Mouse (Mus musculus): ENCODE measurements around the gene Phtf2. TPM values are rescaled to one million over a fixed set of nuclear protein-coding genes. Genes with fewer than 3 reads are reported as not detected.

The Phtf2 gene
- polyA plus RNA-seq, 1 experiment from 2014 or later: 25.5 TPM

- no peak overlapping the region for H3K4me3 ChIP-seq (replicated peaks)
- no peaks in the 10 kb centered on the region for H3K36me3 ChIP-seq
- H3K9ac ChIP-seq (replicated peaks): no peak overlapping the region
- no peak overlapping the region for H3K4me2 ChIP-seq
- peaks cover 13% of the 10 kb centered on the region; the same call in 1 of the 2 replicates for H3K4me1 ChIP-seq
- ATAC-seq (ENCODE audit: low FRiP score): no peak
- no peak overlapping the region for H3K27ac ChIP-seq (replicated peaks)
- WGBS: 94% methylated on average over 2 of the region's 2 CpGs
- H3K27me3 ChIP-seq (replicated peaks): no peaks in the 10 kb centered on the region
- H3K9me3 ChIP-seq (replicated peaks): no peaks in the 10 kb centered on the region
Measured at GRCm38 (mm10) chr5:20861901-20862300, 20.0 kb downstream of the Phtf2 start.

GRCm38 (mm10) chr5:20860565-20860964 is 21.4 kb downstream of the Phtf2 start:
- no peak for ATAC-seq (ENCODE audit: low FRiP score)
- H3K27ac ChIP-seq (replicated peaks): no peak overlapping the region
- no peak overlapping the region for H3K4me2 ChIP-seq
- no peaks in the 10 kb centered on the region for H3K9me3 ChIP-seq (replicated peaks)
- no peaks in the 10 kb centered on the region for H3K27me3 ChIP-seq (replicated peaks)
- H3K4me1 ChIP-seq: peaks cover 11% of the 10 kb centered on the region; the same call in 1 of the 2 replicates
- no peaks in the 10 kb centered on the region for H3K36me3 ChIP-seq
- 90% methylated on average over 4 of the region's 4 CpGs for WGBS
- H3K4me3 ChIP-seq (replicated peaks): no peak overlapping the region
- H3K9ac ChIP-seq (replicated peaks): no peak overlapping the region

GRCm38 (mm10) chr5:20858404-20858803 is 23.5 kb downstream of the Phtf2 start:
- Histone ChIP-seq H3K4me2 (no peak overlapping the region), H3K27ac (replicated peaks) (no peak overlapping the region), H3K27me3 (replicated peaks) (no peaks in the 10 kb centered on the region), H3K4me3 (replicated peaks) (no peak overlapping the region), H3K4me1 (no peaks in the 10 kb centered on the region), H3K9ac (replicated peaks) (no peak overlapping the region), H3K9me3 (replicated peaks) (no peaks in the 10 kb centered on the region), H3K36me3 (no peaks in the 10 kb centered on the region)
- ATAC-seq (ENCODE audit: low FRiP score): no peak
- WGBS: 96% methylated on average over 2 of the region's 2 CpGs

- 87% methylated on average over 4 of the region's 4 CpGs for WGBS
- no peaks in the 10 kb centered on the region for H3K9me3 ChIP-seq (replicated peaks)
Measured at GRCm38 (mm10) chr5:20855066-20855465, 26.9 kb downstream of the Phtf2 start.

GRCm38 (mm10) chr5:20847010-20847409 is 34.9 kb downstream of the Phtf2 start:
- 96% methylated on average over 2 of the region's 2 CpGs for WGBS
- no peaks in the 10 kb centered on the region for H3K27me3 ChIP-seq (replicated peaks)

More at GRCm38 (mm10) chr5:20855066-20855465, 26.9 kb downstream of the Phtf2 start:
- Histone ChIP-seq H3K27me3 (replicated peaks) (no peaks in the 10 kb centered on the region), H3K27ac (replicated peaks) (no peak overlapping the region), H3K4me3 (replicated peaks) (no peak overlapping the region), H3K36me3 (no peaks in the 10 kb centered on the region), H3K4me1 (no peaks in the 10 kb centered on the region), H3K9ac (replicated peaks) (no peak overlapping the region), H3K4me2 (no peak overlapping the region)
- no peak for ATAC-seq (ENCODE audit: low FRiP score)

GRCm38 (mm10) chr5:20843816-20844215 is 38.1 kb downstream of the Phtf2 start:
- Histone ChIP-seq H3K27me3 (replicated peaks) (no peaks in the 10 kb centered on the region), H3K27ac (replicated peaks) (no peak overlapping the region), H3K9me3 (replicated peaks) (no peaks in the 10 kb centered on the region), H3K4me1 (0 out of 2 replicates have a peak, but pooled peaks cover 3% of the 10 kb centered on the region), H3K36me3 (no peaks in the 10 kb centered on the region), H3K4me3 (replicated peaks) (no peak overlapping the region), H3K9ac (replicated peaks) (no peak overlapping the region), H3K4me2 (no peak overlapping the region)
- no peak for ATAC-seq (ENCODE audit: low FRiP score)
- WGBS: 65% methylated on average over 2 of the region's 2 CpGs

More at GRCm38 (mm10) chr5:20847010-20847409, 34.9 kb downstream of the Phtf2 start:
- H3K27ac ChIP-seq (replicated peaks): no peak overlapping the region
- no peak overlapping the region for H3K9ac ChIP-seq (replicated peaks)
- no peak overlapping the region for H3K4me3 ChIP-seq (replicated peaks)
- no peak for ATAC-seq (ENCODE audit: low FRiP score)
- H3K4me2 ChIP-seq: no peak overlapping the region
- H3K36me3 ChIP-seq: no peaks in the 10 kb centered on the region
- no peaks in the 10 kb centered on the region for H3K4me1 ChIP-seq
- H3K9me3 ChIP-seq (replicated peaks): no peaks in the 10 kb centered on the region

- H3K36me3 ChIP-seq: no peaks in the 10 kb centered on the region
- no peak overlapping the region for H3K4me3 ChIP-seq (replicated peaks)
- WGBS: 50% methylated on average over 2 of the region's 3 CpGs
- H3K9ac ChIP-seq (replicated peaks): no peak overlapping the region
- ATAC-seq (ENCODE audit: low FRiP score): no peak
- H3K9me3 ChIP-seq (replicated peaks): no peaks in the 10 kb centered on the region
- no peak overlapping the region for H3K27ac ChIP-seq (replicated peaks)
- H3K4me1 ChIP-seq: 0 out of 2 replicates have a peak, but pooled peaks cover 3% of the 10 kb centered on the region
- H3K27me3 ChIP-seq (replicated peaks): no peaks in the 10 kb centered on the region
- H3K4me2 ChIP-seq: no peak overlapping the region
Measured at GRCm38 (mm10) chr5:20843405-20843804, 38.5 kb downstream of the Phtf2 start.

GRCm38 (mm10) chr5:20837082-20837481 is 44.8 kb downstream of the Phtf2 start:
- Histone ChIP-seq H3K27me3 (replicated peaks) (no peaks in the 10 kb centered on the region), H3K4me1 (0 out of 2 replicates have a peak, but pooled peaks cover 3% of the 10 kb centered on the region), H3K4me3 (replicated peaks) (no peak overlapping the region), H3K27ac (replicated peaks) (no peak overlapping the region), H3K36me3 (no peaks in the 10 kb centered on the region), H3K4me2 (no peak overlapping the region), H3K9ac (replicated peaks) (no peak overlapping the region), H3K9me3 (replicated peaks) (no peaks in the 10 kb centered on the region)
- no peak for ATAC-seq (ENCODE audit: low FRiP score)
- WGBS: 100% methylated on average over 1 of the region's 1 CpGs

- no peaks in the 10 kb centered on the region for H3K36me3 ChIP-seq
- no peak overlapping the region for H3K4me3 ChIP-seq (replicated peaks)
- no peak overlapping the region for H3K27ac ChIP-seq (replicated peaks)
- H3K4me1 ChIP-seq: no peaks in the 10 kb centered on the region
- no peaks in the 10 kb centered on the region for H3K9me3 ChIP-seq (replicated peaks)
- no peak overlapping the region for H3K4me2 ChIP-seq
- WGBS: 95% methylated on average over 1 of the region's 1 CpGs
- H3K9ac ChIP-seq (replicated peaks): no peak overlapping the region
- ATAC-seq (ENCODE audit: low FRiP score): no peak
- H3K27me3 ChIP-seq (replicated peaks): no peaks in the 10 kb centered on the region
Measured at GRCm38 (mm10) chr5:20834399-20834798, 47.5 kb downstream of the Phtf2 start.

GRCm38 (mm10) chr5:20831433-20831832 is 50.5 kb downstream of the Phtf2 start:
- H3K27me3 ChIP-seq (replicated peaks): no peaks in the 10 kb centered on the region
- H3K4me2 ChIP-seq: no peak overlapping the region
- H3K27ac ChIP-seq (replicated peaks): no peak overlapping the region
- H3K36me3 ChIP-seq: no peaks in the 10 kb centered on the region
- H3K9ac ChIP-seq (replicated peaks): no peak overlapping the region
- ATAC-seq (ENCODE audit: low FRiP score): no peak
- no peak overlapping the region for H3K4me3 ChIP-seq (replicated peaks)
- H3K9me3 ChIP-seq (replicated peaks): no peaks in the 10 kb centered on the region
- H3K4me1 ChIP-seq: no peaks in the 10 kb centered on the region
- WGBS: 93% methylated on average over 2 of the region's 2 CpGs

- Histone ChIP-seq H3K4me1 (no peaks in the 10 kb centered on the region), H3K4me3 (replicated peaks) (no peak overlapping the region), H3K9ac (replicated peaks) (no peak overlapping the region), H3K27ac (replicated peaks) (no peak overlapping the region), H3K27me3 (replicated peaks) (no peaks in the 10 kb centered on the region), H3K4me2 (no peak overlapping the region), H3K9me3 (replicated peaks) (no peaks in the 10 kb centered on the region), H3K36me3 (no peaks in the 10 kb centered on the region)
- no peak for ATAC-seq (ENCODE audit: low FRiP score)
- WGBS: 84% methylated on average over 1 of the region's 1 CpGs
Measured at GRCm38 (mm10) chr5:20830717-20831116, 51.2 kb downstream of the Phtf2 start.

GRCm38 (mm10) chr5:20821647-20822046 is 60.3 kb downstream of the Phtf2 start:
- no peaks in the 10 kb centered on the region for H3K4me1 ChIP-seq
- H3K9me3 ChIP-seq (replicated peaks): no peaks in the 10 kb centered on the region
- no peak for ATAC-seq (ENCODE audit: low FRiP score)
- H3K4me3 ChIP-seq (replicated peaks): no peak overlapping the region
- no peak overlapping the region for H3K4me2 ChIP-seq
- no peaks in the 10 kb centered on the region for H3K27me3 ChIP-seq (replicated peaks)
- no peaks in the 10 kb centered on the region for H3K36me3 ChIP-seq
- 84% methylated on average over 1 of the region's 1 CpGs for WGBS
- H3K9ac ChIP-seq (replicated peaks): no peak overlapping the region
- no peak overlapping the region for H3K27ac ChIP-seq (replicated peaks)

- no peaks in the 10 kb centered on the region for H3K4me1 ChIP-seq
- H3K4me3 ChIP-seq (replicated peaks): no peak overlapping the region
- no peak overlapping the region for H3K4me2 ChIP-seq
- H3K9me3 ChIP-seq (replicated peaks): no peaks in the 10 kb centered on the region
- no peaks in the 10 kb centered on the region for H3K27me3 ChIP-seq (replicated peaks)
- no peak overlapping the region for H3K9ac ChIP-seq (replicated peaks)
- H3K36me3 ChIP-seq: no peaks in the 10 kb centered on the region
- ATAC-seq (ENCODE audit: low FRiP score): no peak
- H3K27ac ChIP-seq (replicated peaks): no peak overlapping the region
Measured at GRCm38 (mm10) chr5:20821122-20821521, 60.8 kb downstream of the Phtf2 start.

Measured in neural tube, embryonic 15.5 days (tissue).